11 mouse cellular contexts compared by ENCODE assay signal in the genomic region with DNA sequence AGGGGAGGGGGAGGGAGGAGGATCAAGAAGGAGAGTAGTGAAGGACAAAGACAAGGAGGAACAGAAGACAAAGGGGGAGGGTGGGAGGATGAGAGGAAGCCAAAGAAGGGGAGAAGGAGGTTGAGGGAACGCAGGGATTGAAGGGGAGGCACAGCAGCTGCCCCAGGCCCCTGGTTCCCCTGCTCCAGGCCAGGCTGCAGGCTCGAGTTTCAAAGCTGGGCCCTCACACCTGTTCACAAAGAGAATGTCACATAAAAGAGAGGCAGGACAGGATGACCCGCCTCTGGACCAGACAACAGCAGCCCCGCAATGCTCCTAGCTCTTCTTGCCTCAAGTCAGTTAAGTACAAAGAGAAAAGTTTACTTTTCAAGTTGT.
A peak's percentile ranks its signal among the peaks of the same experiment; 100 is the strongest.
DNase-seq lines count a peak whose midpoint lies in the region; ATAC-seq lines count a peak whose summit lies in the region.
"Had no signal": no experiment of that assay in that cellular context is flagged by ENCODE, and none has a peak within 500 bp of the region (broad histone marks: within the 10 kb centered on the region; RNA-seq: fewer than 3 reads in every experiment).

No protein-coding gene starts in this region.

- DNase-seq in embryo, embryonic 10 days (ENCODE audit: low spot score) = peak; percentile 65
- DNase-seq in embryo, embryonic 9.5 days (ENCODE audit: extremely low spot score) = no peak
- peak; percentile 44 for DNase-seq in limb, embryonic 11.5 days (ENCODE audit: low spot score)
- DNase-seq in adipocyte (ENCODE audit: low spot score) = no peak
- DNase-seq: kidney, postnatal 10 days; lung, postnatal 14 days had no signal

- H3K27ac ChIP-seq in neural tube, embryonic 12.5 days = peak overlapping the region; percentile 83
- H3K27ac ChIP-seq in neural tube, embryonic 15.5 days (replicated peaks) = no peak overlapping the region
- H3K27ac ChIP-seq in limb, embryonic 11.5 days (replicated peaks; ENCODE audit: low read depth, low read length) = no peak overlapping the region
- peak overlapping the region; percentile 78 for H3K27ac ChIP-seq in neural tube, embryonic 13.5 days (replicated peaks)
- H3K27ac ChIP-seq: liver, embryonic 12.5 days had no signal

- no peak overlapping the region for H3K4me3 ChIP-seq in neural tube, embryonic 12.5 days
- no peak overlapping the region for H3K4me3 ChIP-seq in neural tube, embryonic 15.5 days (replicated peaks)
- no peak overlapping the region for H3K4me3 ChIP-seq in limb, embryonic 11.5 days (ENCODE audit: low read depth, low read length)
- H3K4me3 ChIP-seq in neural tube, embryonic 13.5 days = no peak overlapping the region
- H3K4me3 ChIP-seq: liver, embryonic 12.5 days had no signal

- 5% methylated on average over 4 of the region's 4 CpGs for WGBS in neural tube, embryonic 12.5 days
- 27% methylated on average over 4 of the region's 4 CpGs for WGBS in neural tube, embryonic 15.5 days
- 7% methylated on average over 4 of the region's 4 CpGs for WGBS in limb, embryonic 11.5 days
- WGBS in neural tube, embryonic 13.5 days = 12% methylated on average over 4 of the region's 4 CpGs

- H3K4me2 ChIP-seq in neural tube, embryonic 12.5 days (replicated peaks) = peak overlapping the region; percentile 46
- H3K4me2 ChIP-seq in neural tube, embryonic 15.5 days = no peak overlapping the region
- no peak overlapping the region; the same call in 1 of the 2 replicates for H3K4me2 ChIP-seq in limb, embryonic 11.5 days (ENCODE audit: low read depth, severe bottlenecking)
- peak overlapping the region; percentile 40; the same call in 1 of the 2 replicates for H3K4me2 ChIP-seq in neural tube, embryonic 13.5 days

- no peaks in the 10 kb centered on the region for H3K27me3 ChIP-seq in neural tube, embryonic 12.5 days (replicated peaks)
- no peaks in the 10 kb centered on the region for H3K27me3 ChIP-seq in neural tube, embryonic 15.5 days (replicated peaks)
- H3K27me3 ChIP-seq in limb, embryonic 11.5 days (ENCODE audit: control insufficient read depth, insufficient read depth, low read length) = no peaks in the 10 kb centered on the region
- no peaks in the 10 kb centered on the region for H3K27me3 ChIP-seq in neural tube, embryonic 13.5 days

- no peak for ATAC-seq in neural tube, embryonic 12.5 days (ENCODE audit: low FRiP score, low read depth)
- no peak for ATAC-seq in neural tube, embryonic 15.5 days (ENCODE audit: low FRiP score)
- 0 out of 2 replicates have a peak, but pooled peaks have one; percentile 24 for ATAC-seq in limb, embryonic 11.5 days (ENCODE audit: insufficient number of reproducible peaks, low FRiP score, low TSS enrichment, low read depth)
- ATAC-seq in neural tube, embryonic 13.5 days (ENCODE audit: low read depth) = no peak; the same call in 1 of the 2 replicates
- no peak for ATAC-seq in megakaryocyte-erythroid progenitor cell, adult 5-6 weeks (replicated peaks; ENCODE audit: low FRiP score, low TSS enrichment, poor library complexity, severe bottlenecking)

- H3K36me3 ChIP-seq in neural tube, embryonic 12.5 days = no peaks in the 10 kb centered on the region
- H3K36me3 ChIP-seq in neural tube, embryonic 15.5 days = no peaks in the 10 kb centered on the region
- no peaks in the 10 kb centered on the region for H3K36me3 ChIP-seq in limb, embryonic 11.5 days (ENCODE audit: control insufficient read depth, insufficient read depth, low read length)
- no peaks in the 10 kb centered on the region for H3K36me3 ChIP-seq in neural tube, embryonic 13.5 days
- H3K36me3 ChIP-seq: liver, embryonic 12.5 days had no signal

- no peaks in the 10 kb centered on the region for H3K9me3 ChIP-seq in neural tube, embryonic 12.5 days
- H3K9me3 ChIP-seq in neural tube, embryonic 15.5 days (replicated peaks) = no peaks in the 10 kb centered on the region
- no peaks in the 10 kb centered on the region for H3K9me3 ChIP-seq in limb, embryonic 11.5 days (ENCODE audit: control insufficient read depth, low read length)
- no peaks in the 10 kb centered on the region for H3K9me3 ChIP-seq in neural tube, embryonic 13.5 days
- H3K9me3 ChIP-seq: liver, embryonic 12.5 days had no signal

- peaks cover 12% of the 10 kb centered on the region for H3K4me1 ChIP-seq in neural tube, embryonic 12.5 days
- H3K4me1 ChIP-seq in neural tube, embryonic 15.5 days = peaks cover 10% of the 10 kb centered on the region
- peaks cover 7% of the 10 kb centered on the region for H3K4me1 ChIP-seq in limb, embryonic 11.5 days (ENCODE audit: control insufficient read depth, insufficient read depth, low read length)
- H3K4me1 ChIP-seq in neural tube, embryonic 13.5 days (replicated peaks) = peaks cover 17% of the 10 kb centered on the region

- H3K9ac ChIP-seq in neural tube, embryonic 12.5 days = no peak overlapping the region
- H3K9ac ChIP-seq in neural tube, embryonic 15.5 days (replicated peaks) = no peak overlapping the region
- no peak overlapping the region for H3K9ac ChIP-seq in limb, embryonic 11.5 days (ENCODE audit: low read length)
- H3K9ac ChIP-seq in neural tube, embryonic 13.5 days = no peak overlapping the region; the same call in 1 of the 2 replicates
- H3K9ac ChIP-seq: liver, embryonic 12.5 days had no signal

Comparison
In these comparisons a context has a peak if more than half of its experiments do, and no peak if none do; other contexts are left out.
1. DNase-seq: peak in embryo, embryonic 10 days (single experiment) and limb, embryonic 11.5 days (single experiment); none in embryo, embryonic 9.5 days (single experiment) and adipocyte (single experiment).
2. H3K27ac ChIP-seq: peak in neural tube, embryonic 12.5 days (single experiment) and neural tube, embryonic 13.5 days (single experiment); none in neural tube, embryonic 15.5 days (single experiment) and limb, embryonic 11.5 days (single experiment).
3. H3K4me2 ChIP-seq: peak in neural tube, embryonic 12.5 days (single experiment) and neural tube, embryonic 13.5 days (single experiment); none in neural tube, embryonic 15.5 days (single experiment) and limb, embryonic 11.5 days (single experiment).